Mouse (Mus musculus): Measurements from ENCODE around the gene Gm11937. TPM values are rescaled to one million over a fixed set of nuclear protein-coding genes. Genes with fewer than 3 reads are reported as not detected.
"Not testable (repeated sequence)": the region's sequence is repeated elsewhere in the genome, so short reads cannot be mapped to it uniquely, and the experiment has no call there.

The Gm11937 gene
- not detected for total RNA-seq (2022)

DNA sequence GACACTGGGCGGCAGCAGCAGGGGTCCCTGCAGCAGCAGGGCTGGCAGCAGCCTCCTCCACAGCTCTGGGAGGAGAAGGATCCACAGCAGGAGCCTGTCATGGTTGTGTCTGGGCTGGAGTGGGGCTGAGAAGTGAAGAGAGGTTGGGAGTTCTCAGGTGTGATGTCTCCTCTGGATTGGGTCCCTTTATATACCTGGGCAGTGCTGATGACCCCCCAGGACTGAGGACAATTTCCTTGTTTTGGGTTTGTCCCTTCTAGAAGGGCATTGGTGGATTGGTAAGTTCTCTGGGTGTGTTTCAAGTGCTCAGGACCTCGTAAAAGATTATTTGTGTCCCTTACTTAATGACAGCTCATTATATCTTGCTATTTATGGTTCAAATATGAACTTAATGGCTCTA, at the start of gene Gm11937:
Gene Gm11937 (minus strand): TSS at position 101 of the 400 bp plus-strand sequence.
- not testable (repeated sequence) for DNase-seq

DNA sequence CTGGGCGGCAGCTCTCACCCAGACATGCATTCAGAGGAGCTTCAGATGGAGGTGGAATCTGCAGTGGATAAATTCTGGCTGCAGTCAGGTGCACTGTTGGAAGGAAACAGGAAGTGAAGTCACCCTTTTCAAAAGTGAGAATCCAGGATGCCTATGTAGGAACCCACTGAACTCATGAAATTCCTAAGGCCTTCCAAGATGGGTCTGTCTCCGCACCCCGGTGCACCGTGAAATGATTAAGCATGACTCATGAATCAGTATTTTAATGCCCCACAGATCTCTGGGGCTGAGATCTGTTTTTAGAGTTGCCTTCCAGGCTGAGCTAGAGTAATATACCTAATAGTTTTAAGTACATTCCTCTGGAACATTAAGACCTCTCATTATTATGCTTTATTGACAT, 49.3 kb upstream of the Gm11937 start:
- DNase-seq, result no peak

DNA sequence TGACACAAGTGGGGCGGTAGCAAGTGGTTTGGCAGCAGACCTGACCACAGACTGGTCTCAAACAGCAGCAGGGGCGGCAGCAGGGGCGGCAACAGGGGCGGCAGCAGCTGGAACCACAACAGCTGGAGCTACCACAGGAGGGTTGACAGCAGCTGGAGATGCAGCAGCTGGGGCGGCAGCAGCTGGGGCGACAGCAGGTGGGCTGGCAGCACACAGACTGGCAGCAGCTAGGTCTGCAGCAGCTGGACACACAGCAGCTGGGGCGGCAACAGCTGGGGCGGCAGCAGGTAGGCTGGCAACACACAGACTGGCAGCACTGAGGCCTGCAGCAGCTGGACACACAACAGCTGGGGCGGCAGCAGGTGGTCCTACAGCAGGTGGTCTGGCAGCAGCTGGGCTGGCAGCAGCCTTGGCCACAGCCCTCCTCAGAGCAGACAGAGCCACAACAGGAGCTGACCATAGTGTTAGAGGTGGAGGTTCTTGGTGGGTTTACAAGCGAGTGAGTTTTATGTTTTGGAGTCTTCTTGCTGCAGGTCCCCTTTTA, 48.5 kb upstream of the Gm11937 start, which contains the start of gene Gm11563:
Gene Gm11563 (minus strand): TSS at position 494 of the 544 bp plus-strand sequence.
- DNase-seq, result not testable (repeated sequence)

DNA sequence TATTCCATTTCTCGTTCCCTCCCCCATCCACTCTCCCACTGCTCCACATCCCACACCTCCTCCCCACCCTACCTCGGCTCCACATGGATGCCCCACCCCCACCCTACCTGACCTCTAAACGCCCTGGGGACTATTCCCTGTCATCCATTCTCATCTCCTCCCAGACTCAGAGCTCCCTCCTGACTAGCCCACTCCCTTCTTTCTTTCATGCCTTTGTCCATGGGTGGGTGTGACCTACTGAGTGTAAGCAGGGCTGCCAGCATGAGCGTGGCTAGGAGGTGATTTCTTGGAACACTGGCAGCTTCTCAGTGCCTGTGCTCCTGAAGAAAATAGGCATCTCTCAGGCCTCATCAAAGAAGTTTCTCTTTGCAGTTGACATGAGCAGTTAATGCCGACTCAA, 47.1 kb upstream of the Gm11937 start:
- no peak for DNase-seq

DNA sequence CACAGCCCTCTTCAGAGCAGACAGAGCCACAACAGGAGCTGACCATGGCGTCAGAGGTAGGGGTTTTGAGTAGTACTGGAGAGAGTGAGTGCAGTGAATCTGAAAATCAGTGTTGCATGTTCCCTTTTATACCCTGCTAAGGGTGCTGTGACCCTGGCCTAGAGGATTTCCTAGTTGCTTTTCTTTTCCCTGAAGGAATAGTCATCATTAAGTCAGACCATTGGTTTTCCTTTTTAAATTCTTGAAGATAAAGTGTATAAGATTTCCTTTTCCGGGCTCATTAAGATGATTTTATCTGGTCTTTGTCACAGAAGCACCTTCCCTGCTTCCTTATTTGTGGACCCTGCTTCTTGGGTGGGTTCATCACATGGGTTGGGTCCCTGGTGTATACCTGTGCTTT, 40.1 kb upstream of the Gm11937 start, which contains the start of gene Gm11555:
Gene Gm11555 (minus strand): TSS at position 101 of the 400 bp plus-strand sequence.
- no peak for DNase-seq

DNA sequence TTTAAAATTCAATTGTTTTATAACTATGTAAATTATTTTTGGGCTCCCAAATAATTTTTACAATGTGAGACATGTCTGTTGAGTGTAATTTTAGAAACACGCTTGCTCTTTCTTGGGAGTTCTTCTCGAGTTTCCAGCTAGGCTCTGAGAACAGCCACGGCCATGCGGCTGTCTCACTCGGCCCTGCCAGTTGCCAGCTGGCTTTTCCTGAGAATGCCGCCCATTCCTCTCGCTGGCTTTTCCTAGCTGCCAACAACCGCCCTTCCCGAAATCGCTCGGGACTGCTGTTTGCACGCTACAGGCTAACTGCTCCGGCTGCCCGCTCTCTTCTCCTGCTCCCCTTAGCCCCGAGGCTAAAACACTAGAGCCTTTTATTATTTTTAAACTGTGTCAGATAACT, 36.5 kb upstream of the Gm11937 start:
- no peak for DNase-seq

DNA sequence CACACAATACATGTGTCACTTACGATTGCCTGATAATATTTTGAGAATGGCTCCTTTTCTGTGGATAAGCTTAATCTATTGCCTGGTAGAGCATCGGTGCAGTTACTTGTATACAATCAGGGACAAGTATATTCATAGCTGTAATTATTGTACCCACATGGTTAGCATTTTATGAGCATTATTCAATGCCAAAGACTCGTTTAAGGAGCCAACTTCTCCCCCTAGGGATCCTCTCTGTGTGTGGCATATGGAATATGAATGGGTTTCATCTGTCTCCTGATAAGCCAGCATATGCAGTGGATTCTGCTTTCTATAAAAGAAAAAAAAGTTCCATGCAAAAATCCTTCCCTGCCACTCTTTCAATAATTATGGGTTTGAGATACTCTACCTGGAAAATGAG, 34.4 kb upstream of the Gm11937 start:
- no peak for DNase-seq

DNA sequence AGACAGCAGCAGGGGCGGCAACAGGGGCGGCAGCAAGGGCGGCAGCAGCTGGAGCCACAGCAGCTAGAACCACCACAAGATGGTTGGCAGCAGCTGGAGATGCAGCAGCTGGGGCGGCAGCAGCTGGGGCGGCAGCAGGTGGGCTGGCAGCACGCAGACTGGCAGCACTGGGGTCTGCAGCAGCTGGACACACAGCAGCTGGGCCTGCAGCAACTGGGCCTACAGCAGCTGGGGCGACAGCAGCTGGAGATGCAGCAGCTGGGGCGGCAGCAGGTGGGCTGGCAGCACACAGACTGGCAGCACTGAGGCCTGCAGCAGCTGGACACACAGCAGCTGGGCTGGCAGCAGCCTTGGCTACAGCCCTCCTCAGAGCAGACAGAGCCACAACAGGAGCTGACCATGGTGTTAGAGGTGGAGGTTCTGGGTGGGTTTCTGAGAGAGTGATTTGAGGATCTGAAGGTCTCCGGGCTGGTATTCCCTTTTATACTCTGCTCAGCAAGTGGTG, 33.7 kb upstream of the Gm11937 start, which contains the start of gene Krtap4-7:
Gene Krtap4-7 (minus strand): TSS at position 455 of the 505 bp plus-strand sequence.
- not testable (repeated sequence) for DNase-seq

DNA sequence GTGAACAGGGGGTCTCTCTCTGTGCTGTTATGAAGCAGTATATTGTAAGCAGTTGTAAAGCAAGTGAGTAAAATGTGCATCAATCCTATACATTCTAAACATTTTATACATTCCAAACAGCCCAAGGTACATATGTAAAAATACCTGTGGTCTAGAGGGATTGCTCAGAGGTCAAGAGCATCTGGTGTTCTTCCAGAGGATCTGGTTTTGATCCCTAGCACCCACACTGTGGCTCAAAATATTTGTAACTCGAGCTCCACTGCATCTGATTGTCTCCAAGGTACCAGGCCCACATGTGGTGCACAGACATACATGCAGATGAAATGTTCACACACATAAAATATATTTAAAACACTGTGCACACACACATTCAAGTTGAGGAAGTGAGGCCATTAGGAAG, 30.9 kb upstream of the Gm11937 start:
- DNase-seq, result no peak

DNA sequence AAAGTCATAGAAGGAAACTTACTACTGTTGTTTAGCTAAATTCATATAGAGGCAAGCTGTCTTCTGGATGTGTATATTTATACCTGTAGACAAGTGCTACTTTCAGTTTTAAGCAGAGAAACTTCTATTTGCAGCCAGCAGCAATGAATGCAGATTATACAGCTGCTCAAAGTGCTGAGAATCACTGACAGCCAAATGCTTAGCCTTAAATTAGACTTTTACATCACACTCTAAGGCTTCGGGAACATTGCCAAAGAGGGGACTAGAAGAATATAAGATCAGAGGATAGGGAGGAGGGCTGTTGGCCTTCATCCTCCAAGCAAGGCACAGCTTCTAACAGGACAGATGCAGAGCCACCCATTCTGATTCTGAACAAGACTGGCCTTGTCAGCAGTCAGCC, 27.1 kb upstream of the Gm11937 start:
- no peak for DNase-seq

DNA sequence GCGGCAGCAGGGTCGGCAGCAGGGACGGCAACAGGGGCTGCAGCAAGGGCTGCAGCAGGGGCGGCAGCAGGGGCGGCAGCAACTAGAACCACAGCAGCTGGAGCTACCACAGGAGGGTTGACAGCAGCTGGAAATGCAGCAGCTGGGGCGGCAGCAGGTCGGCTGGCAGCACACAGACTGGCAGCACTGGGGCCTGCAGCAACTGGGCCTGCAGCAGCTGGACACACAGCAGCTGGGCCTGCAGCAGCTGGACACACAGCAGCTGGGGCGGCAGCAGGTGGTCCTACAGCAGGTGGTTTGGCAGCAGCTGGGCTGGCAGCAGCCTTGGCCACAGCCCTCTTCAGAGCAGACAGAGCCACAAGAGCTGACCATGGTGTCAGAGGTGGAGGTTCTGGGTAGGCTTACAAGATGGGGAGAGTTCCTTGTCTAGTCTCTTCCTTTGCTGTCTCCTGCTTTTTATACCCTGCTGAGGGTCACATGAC, 24.7 kb upstream of the Gm11937 start, which contains the start of gene Krtap4-2:
Gene Krtap4-2 (minus strand): TSS at position 432 of the 482 bp plus-strand sequence.
- no peak for DNase-seq

DNA sequence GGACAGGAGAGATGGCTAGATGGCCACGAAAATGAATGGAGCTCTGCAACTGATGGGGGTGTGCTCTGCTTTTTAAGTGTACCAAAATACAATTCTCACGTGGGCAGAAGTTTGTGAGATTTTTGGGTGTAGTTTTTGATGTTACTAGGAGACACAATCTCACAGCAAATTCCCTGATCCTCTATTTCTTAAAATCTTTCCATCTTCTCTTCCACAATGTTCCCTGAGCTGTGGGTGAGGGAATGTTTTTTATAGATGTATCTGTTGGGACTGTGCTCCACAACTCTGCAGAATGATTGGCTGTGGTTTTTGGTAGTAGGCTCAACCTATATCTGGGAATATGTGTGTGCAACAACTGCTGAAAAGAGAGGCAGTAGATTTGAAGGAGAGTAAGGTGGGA, 23.3 kb upstream of the Gm11937 start:
- DNase-seq, result no peak

DNA sequence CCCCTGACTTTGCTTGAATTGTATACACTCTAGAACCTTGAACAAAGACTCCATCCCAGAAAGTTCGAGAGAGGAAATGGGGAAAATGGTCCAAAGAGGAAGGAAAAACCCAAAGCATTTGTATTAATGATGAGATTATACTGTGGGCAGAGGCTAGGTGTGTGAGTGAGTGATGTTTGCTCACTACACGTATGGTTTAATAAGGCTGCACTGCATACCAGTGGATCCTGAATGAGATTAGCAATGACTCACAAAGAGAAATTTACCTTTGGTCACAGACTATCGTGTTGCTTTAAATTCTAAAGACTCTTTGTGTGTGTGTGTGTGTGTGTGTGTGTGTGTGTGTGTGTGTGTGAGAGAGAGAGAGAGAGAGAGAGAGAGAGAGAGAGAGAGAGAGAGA, 20.9 kb upstream of the Gm11937 start:
- DNase-seq, result no peak

DNA sequence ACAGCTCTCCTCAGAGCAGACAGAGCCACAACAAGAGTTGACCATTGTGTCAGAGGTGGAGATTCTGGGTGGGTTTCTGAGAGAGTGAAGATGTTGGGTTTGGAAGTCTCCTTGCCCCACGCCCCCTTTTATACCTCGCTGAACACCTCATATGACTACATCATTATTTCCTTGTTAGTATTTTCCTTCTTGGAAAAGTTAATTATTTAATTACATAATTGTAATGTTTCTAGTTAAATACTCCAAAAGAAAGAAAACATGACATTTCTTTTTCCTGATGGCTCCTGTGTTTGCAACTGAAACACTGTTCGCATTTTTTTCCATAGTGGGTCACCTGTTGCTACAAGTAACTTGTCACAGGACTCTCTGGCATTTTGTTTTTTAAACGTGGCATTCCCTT, 18.1 kb upstream of the Gm11937 start, which contains the start of gene Krtap4-1:
Gene Krtap4-1 (minus strand): TSS at position 101 of the 400 bp plus-strand sequence.
- DNase-seq, result no peak

DNA sequence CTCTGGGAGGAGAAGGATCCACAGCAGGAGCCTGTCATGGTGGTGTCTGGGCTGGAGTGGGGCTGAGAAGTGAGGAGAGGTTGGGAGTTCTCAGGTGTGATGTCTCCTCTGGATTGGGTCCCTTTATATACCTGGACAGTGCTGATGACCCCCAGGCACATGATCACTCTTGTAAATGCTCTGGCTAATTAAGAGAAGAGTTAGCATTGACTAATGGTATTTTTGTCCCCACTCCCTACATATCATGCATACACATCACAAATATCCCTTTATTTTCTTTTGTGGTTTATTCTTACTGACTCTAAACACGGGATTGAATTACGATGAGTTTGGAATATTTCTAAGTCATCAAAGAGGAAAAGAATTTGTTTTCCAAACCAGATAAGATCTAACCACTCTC, 10.3 kb upstream of the Gm11937 start, which contains the start of gene Gm11562:
Gene Gm11562 (minus strand): TSS at position 101 of the 400 bp plus-strand sequence.
- no peak for DNase-seq

DNA sequence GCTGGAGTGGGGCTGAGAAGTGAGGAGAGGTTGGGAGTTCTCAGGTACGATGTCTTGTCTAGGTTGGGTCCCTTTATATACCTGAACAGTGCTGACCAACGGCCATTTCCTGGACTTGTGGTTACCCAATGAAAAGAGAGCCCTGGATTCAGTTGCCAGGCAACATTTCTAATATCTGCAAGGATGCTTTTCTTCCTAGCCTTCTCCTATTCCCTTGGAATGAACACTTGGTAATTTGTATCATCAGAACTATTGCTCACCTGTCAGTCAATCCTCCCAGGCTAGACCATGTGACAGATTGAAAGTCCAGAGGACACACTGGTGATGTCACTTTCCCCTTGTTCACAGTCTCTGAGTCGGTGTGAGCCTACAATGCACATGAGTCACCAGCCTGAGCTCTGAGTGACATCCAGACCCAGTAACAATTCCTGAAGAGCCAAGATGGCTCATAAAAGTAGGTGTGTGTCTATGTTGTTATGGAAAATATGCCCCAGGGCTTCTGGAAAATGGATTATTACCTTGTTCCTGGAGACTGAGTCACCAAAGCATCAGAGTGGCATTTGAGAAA, 4.9 kb upstream of the Gm11937 start, which contains the start of gene Krtap2-4:
Gene Krtap2-4 (minus strand): TSS at position 51 of the 568 bp plus-strand sequence.
- DNase-seq, result no peak

DNA sequence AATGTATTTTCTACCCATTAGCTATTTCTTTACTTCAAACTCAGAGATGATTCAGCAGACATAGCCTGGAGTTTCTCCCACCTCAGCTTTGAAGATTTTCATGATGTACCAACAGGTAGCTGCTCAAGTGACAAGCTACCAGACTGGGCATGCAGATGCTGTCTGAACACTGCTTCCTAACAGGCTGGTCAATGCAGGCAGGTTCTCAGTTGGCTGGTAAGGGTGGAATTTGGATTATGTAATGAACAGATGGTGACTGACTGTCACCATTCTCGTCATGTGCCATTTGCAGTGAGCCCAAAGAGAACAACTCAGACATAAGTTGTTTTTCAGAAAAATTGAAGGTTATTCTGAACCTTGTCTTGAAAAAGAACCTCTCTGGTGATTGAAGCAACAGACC, 863 bp downstream of the Gm11937 start:
- DNase-seq, result no peak

DNA sequence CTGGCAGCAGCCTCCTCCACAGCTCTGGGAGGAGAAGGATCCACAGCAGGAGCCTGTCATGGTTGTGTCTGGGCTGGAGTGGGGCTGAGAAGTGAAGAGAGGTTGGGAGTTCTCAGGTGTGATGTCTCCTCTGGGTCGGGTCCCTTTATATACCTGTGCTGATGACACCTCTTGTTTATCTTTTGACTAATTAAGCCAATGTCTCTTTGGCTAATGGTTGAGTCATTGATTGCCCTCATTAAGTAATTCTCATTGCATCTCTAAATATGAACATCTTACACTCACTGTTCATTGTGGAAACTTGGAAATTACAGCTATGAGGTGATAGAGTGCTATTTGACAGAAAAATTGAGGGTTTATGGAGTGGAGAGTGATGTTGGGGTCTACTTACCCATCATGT, 6.8 kb downstream of the Gm11937 start, which contains the start of gene Gm11938:
Gene Gm11938 (minus strand): TSS at position 101 of the 400 bp plus-strand sequence.
- DNase-seq, result not testable (repeated sequence)

DNA sequence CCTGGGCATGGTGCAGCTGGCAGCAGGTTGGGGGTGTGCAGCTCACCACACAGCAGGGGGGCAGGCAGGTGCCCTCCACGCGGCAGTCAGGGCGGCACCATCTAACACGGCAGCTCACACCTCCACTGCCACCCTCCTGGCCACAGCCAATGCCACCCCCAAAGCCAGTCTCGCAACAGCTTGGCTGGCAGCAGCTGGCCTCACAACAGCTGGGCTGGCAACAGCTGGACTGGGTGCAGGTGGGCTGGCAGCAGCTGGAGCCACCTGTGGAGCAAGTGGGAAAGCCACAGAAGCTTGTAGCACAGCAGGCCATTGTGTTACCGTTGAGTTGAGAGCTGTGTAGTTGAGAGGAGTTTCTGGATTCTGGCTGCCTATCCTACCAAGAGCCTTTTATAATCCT, 12.2 kb downstream of the Gm11937 start, which contains the start of gene Krtap9-3:
Gene Krtap9-3 (minus strand): TSS at position 364 of the 400 bp plus-strand sequence.
- not testable (repeated sequence) for DNase-seq

DNA sequence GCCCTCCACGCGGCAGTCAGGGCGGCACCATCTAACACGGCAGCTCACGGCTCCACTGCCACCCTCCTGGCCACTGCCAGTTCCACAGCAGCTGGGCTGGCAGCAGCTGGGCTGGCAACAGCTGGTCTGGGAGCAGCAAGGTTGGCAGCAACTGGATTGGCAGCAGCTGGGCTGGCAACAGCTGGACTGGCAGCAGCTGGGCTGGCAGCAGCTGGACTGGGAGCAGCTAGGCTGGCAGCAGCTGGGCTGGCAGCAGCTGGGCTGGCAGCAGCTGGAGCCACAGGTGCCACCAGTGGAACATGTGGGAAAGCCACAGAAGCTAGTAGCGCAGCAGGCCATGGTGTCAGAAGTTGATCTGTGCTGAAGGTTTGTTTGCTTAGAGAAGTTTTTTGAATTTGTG, 19.0 kb downstream of the Gm11937 start, which contains the start of gene Krtap1-3:
Gene Krtap1-3 (minus strand): TSS at position 359 of the 400 bp plus-strand sequence.
- DNase-seq, result no peak

DNA sequence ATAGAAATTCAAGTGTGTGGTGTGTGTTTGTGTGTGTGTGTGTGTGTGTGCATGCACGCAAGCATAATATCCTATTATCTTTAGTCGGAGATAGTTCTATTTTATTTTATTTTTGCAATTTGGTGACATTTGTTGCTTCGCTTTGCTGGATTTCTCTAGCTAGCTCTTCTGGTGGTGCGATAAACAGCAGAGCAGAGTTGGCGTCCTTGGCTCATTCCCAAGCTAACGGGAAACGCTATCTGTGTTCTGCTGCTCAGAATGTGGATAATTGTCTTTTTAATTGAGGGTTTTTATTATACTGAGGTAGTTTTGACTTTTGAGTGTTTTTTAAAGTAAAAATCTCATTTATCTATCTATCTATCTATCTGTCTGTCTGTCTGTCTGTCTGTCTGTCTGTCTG, 24.9 kb downstream of the Gm11937 start:
- no peak for DNase-seq

DNA sequence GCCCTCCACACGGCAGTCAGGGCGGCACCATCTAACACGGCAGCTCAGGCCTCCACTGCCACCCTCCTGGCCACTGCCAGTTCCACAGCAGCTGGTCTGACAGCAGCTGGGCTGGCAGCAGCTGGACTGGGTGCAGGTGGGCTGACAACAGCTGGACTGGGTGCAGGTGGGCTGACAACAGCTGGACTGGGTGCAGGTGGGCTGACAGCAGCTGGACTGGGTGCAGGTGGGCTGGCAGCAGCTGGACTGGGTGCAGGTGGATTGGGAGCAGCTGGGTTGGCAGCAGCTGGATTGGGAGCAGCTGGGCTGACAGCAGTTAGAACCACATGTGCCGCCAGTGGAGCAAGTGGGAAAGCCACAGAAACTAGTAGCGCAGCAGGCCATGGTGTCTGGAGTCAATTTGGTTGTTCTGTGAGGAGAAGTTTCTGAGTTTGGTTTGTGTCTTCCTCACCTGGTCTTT, 26.7 kb downstream of the Gm11937 start, which contains the start of gene Krtap1-4:
Gene Krtap1-4 (minus strand): TSS at position 410 of the 460 bp plus-strand sequence.
- no peak for DNase-seq

DNA sequence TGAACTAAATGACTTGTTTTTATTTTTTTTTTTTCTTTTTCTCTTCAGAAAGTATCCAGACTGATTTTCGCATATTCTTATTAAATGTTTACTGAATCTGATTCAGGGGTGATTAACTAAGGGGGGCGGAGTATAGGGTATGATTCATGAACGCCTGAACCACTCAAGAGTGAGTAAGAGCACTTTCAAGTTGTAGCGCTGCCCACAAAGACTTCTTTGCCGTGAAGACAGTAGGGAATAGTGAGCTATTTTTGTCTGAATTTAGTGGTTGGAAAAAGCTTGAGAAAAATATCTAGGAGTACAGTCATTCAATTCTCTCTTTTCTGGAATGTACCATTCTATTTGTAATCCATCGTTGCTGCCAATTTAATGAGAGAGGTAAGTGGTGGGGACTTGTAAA, 28.4 kb downstream of the Gm11937 start:
- no peak for DNase-seq
